Mouse (Mus musculus) intestine, embryonic 16.5 days (tissue): ENCODE measurements at regions not wholly inside any gene's neighbourhood (a gene's known extent, or its start where the extent isn't known, plus 50 kb on each side); places are given as distances from the start of the nearest gene placed in this dataset.

Experiments used
- ATAC-seq: fragments of 200-750 bp; cut with Nextera tagmentation; 2 replicates; pipeline ENCODE4 v1.8.0; 2017; ENCODE audit warnings: moderate TSS enrichment, moderate library complexity
- H3K27ac ChIP-seq: fragments of 300-500 bp; sonication (generic); 2 replicates; pipeline ENCODE4 v1.5.1; 2014; ENCODE audit warnings: mild to moderate bottlenecking, low read length
- H3K27me3 ChIP-seq: fragments of 300-500 bp; sonication (generic); replicated peaks from 2 replicates; pipeline ENCODE4 v1.6.1; 2014; ENCODE audit warnings: low read length, control low read depth, mixed read lengths; ENCODE audit not compliant: control insufficient read depth, insufficient read depth
- H3K36me3 ChIP-seq: fragments of 300-500 bp; sonication (generic); 2 replicates; pipeline ENCODE4 v1.6.1; 2014; ENCODE audit warnings: low read length, control low read depth; ENCODE audit not compliant: control insufficient read depth, insufficient read depth
- H3K4me1 ChIP-seq: fragments of 300-500 bp; sonication (generic); 2 replicates; pipeline ENCODE4 v1.6.1; 2014; ENCODE audit warnings: low read length, control low read depth, mixed read lengths; ENCODE audit not compliant: control insufficient read depth, insufficient read depth
- H3K4me2 ChIP-seq: fragments of 300-500 bp; sonication (generic); 2 replicates; pipeline ENCODE4 v1.6.1; 2014; ENCODE audit warnings: low read depth, low read length, control low read depth
- H3K4me3 ChIP-seq: fragments of 300-500 bp; sonication (generic); 2 replicates; pipeline ENCODE4 v1.5.1; 2014; ENCODE audit warnings: mild to moderate bottlenecking, low read length
- H3K9ac ChIP-seq: fragments of 300-500 bp; sonication (generic); 2 replicates; pipeline ENCODE4 v1.6.1; 2014; ENCODE audit warnings: low read depth, low read length
- H3K9me3 ChIP-seq: fragments of 300-500 bp; sonication (generic); 2 replicates; pipeline ENCODE4 v1.6.1; 2016; ENCODE audit warnings: low read length, control low read depth; ENCODE audit not compliant: control insufficient read depth
- WGBS: fragments of 180-500 bp; shearing (Covaris S2); extraction: QIAGEN DNeasy Blood & Tissue Kit; methylation state at CpG from one replicate; pipeline ENCODE4 v1.1.7; 2014; 5-methylcytosine and 5-hydroxymethylcytosine counted together

DNA sequence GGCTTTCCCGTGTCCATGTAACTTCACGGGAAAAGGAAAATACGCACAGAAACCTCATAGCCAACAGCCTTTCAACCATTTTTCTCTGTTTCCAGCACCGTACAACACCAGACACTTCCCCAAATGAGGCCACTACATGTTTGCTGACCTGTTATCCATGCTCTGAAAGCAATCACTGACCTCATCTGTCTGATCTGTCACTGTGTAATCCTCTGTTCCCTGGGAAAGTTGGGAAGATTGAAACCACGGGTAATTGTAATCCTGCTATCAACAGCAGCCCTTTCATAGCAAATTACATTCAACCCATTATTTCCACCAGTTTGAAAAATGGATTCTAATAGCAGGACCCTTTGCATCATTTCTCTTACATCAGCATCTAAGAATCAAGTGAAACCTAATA is 2798.2 kb upstream of the 5930422O12Rik start:
- no peak overlapping the region for H3K4me2 ChIP-seq
- 49% methylated on average over 5 of the region's 5 CpGs for WGBS

DNA sequence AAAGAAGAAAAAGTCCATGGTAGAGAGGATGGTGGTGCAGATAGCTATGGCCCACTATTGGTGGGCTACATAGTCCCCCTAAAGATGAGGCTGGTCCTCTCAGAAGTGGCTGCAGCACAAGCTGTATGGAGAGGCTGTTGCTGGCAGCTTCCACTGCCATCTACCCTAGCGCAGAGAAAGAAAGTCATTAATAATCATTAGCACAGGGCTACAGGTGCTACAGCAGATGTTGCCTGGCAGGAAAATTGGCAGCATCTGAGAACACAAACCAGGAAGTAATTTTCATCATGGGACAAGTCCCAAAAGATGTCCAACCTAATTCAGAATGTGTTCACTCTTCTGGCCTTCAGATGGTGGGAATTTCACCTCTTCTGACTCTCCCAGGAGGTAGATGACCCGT is 2791.7 kb upstream of the 5930422O12Rik start:
- no peak for ATAC-seq
- Histone ChIP-seq H3K9me3 (no peaks in the 10 kb centered on the region), H3K27ac (no peak overlapping the region), H3K4me2 (no peak overlapping the region), H3K9ac (no peak overlapping the region), H3K4me1 (no peaks in the 10 kb centered on the region), H3K4me3 (no peak overlapping the region), H3K27me3 (no peaks in the 10 kb centered on the region), H3K36me3 (no peaks in the 10 kb centered on the region)
- 82% methylated on average over 2 of the region's 2 CpGs for WGBS

More for the DNA sequence above, 2798.2 kb upstream of the 5930422O12Rik start:
- Histone ChIP-seq H3K4me1 (no peaks in the 10 kb centered on the region), H3K4me3 (no peak overlapping the region), H3K9me3 (no peaks in the 10 kb centered on the region), H3K36me3 (no peaks in the 10 kb centered on the region), H3K27me3 (no peaks in the 10 kb centered on the region), H3K27ac (no peak overlapping the region), H3K9ac (no peak overlapping the region)
- no peak for ATAC-seq

DNA sequence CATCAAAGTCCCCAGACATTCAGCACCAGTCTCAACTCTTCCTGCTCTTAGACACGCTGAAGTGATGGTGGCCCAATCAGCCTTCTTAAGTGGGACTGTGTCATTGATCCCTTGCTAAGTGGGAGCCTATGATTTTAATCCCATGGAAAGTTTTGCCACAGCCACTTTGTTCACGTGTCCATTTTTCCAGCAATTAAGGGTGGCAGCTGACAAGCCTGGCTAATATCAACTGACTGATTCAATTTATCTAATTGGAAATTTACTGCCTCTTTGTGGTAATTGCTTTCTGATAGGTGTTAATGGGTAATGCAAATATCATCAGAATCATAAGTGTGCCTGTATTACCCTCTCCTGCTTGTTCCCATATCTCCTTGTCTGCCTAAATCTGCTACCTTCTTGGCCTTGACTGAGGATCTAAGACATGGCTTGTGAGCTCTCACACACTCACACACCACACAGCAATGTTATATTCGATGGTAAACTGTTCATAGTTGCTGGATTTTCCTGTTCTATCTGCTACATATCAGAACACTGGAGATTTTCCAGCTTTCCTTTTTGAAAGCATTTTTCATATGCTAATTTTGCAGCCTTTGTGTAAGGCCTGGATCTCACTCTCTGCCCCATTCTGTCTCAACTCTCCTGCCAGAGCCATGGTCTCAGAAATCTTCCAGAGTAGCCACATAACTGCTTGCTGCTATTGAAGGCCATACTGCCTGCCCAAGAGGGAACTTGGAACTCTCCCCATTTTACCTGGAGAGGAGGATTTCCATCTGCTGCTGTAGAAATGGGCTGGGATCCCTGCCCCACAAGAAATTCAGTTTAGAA is 2785.4 kb upstream of the 5930422O12Rik start:
- H3K4me2 ChIP-seq, result no peak overlapping the region
- no peaks in the 10 kb centered on the region for H3K4me1 ChIP-seq
- H3K9ac ChIP-seq, result no peak overlapping the region
- no peaks in the 10 kb centered on the region for H3K27me3 ChIP-seq
- H3K36me3 ChIP-seq, result no peaks in the 10 kb centered on the region
- H3K9me3 ChIP-seq, result no peaks in the 10 kb centered on the region
- H3K27ac ChIP-seq, result no peak overlapping the region
- WGBS, result 60% methylated on average over 3 of the region's 3 CpGs
- no peak overlapping the region for H3K4me3 ChIP-seq
- no peak for ATAC-seq

DNA sequence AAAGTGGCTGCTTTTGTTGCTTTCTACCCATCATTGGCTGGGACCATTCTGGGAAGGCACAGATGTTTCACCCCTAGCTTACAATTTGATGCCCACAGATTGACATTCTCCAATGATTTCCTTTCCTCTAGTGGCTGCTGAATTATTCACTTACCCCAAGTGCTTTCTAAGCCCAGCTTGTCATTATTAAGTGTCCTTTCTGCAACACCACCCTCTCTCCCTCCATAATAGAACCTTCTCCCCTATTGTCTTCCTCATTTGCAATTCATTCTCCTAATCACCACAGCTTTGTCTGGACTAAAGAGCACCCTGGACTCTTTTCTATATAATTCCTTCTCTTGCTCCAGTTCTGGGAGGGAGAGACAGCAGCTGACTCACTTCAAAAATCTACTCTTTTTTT is 2780.0 kb upstream of the 5930422O12Rik start:
- H3K4me2 ChIP-seq, result no peak overlapping the region
- no peak overlapping the region for H3K27ac ChIP-seq
- H3K27me3 ChIP-seq, result no peaks in the 10 kb centered on the region
- H3K36me3 ChIP-seq, result no peaks in the 10 kb centered on the region
- no peaks in the 10 kb centered on the region for H3K9me3 ChIP-seq
- no peak overlapping the region for H3K4me3 ChIP-seq
- no peaks in the 10 kb centered on the region for H3K4me1 ChIP-seq
- no peak overlapping the region for H3K9ac ChIP-seq
- ATAC-seq, result no peak

DNA sequence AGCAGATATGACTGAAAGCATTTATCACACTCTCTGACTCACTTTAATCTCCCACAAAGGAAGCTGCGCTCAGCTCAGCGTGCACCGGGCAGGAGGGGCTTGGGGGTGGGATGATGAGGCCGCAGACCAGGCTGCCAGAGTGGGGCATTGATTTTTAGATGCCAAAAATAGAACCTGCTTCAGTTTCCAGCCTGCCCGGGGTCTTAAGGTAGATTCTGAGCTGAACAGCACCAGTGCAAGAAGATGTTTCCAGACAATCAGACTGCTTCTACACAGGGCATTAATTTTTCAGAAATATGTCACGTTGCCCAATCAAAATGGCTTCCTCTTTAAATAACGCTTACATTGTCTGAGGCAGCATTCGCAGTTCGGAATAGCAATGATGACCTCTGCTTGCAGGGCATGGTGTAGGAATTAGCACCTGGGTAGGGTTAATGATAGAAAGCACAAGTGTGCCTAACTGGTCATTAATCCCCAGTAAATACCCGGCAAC is 2772.7 kb upstream of the 5930422O12Rik start:
- Histone ChIP-seq H3K9ac (no peak overlapping the region), H3K27me3 (no peaks in the 10 kb centered on the region), H3K27ac (no peak overlapping the region), H3K4me2 (no peak overlapping the region), H3K36me3 (no peaks in the 10 kb centered on the region), H3K4me3 (no peak overlapping the region), H3K4me1 (no peaks in the 10 kb centered on the region), H3K9me3 (no peaks in the 10 kb centered on the region)
- WGBS, result 64% methylated on average over 10 of the region's 10 CpGs
- no peak for ATAC-seq

DNA sequence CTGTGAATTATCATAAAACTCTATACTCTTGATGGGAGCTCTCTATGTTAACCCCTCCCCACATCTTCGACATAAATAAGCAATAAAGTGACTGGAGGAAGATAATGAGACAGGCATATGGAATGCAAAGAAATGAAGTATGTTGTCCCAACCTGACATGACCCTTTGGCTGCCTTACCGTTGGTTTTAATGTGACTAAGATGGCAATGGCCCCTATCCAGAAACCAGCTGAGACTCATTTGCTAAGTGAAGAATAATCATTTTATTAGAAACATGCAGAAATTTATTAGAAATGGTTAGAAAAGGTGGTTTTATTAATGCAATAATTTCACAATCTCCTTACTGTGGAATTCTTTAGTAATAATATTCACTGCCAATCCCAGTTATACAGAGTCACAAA is 2767.2 kb upstream of the 5930422O12Rik start:
- no peaks in the 10 kb centered on the region for H3K27me3 ChIP-seq
- H3K9me3 ChIP-seq, result no peaks in the 10 kb centered on the region
- H3K27ac ChIP-seq, result no peak overlapping the region
- no peaks in the 10 kb centered on the region for H3K4me1 ChIP-seq
- no peak overlapping the region for H3K9ac ChIP-seq
- no peaks in the 10 kb centered on the region for H3K36me3 ChIP-seq
- WGBS, result 63% methylated on average over 2 of the region's 2 CpGs
- no peak overlapping the region for H3K4me2 ChIP-seq
- H3K4me3 ChIP-seq, result no peak overlapping the region
- ATAC-seq, result no peak

DNA sequence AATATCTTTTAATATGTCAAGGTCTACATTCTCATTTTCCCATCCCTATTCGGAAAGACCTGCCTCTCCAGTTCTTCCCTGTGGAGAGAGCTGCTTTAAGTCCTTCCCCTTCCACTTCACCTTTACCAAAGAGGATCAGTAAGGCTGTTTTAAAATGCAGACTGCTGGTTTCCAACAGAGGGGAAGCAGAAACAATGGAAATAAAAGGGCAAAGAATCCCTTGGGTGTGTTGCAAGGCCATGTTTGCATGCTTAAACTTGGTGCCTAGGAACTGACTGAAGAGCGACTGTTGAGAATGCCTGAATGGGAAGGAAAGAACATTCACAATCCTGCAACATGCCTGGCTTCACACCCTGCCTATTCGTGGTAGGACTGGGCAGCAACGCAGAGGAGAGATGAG is 2759.1 kb upstream of the 5930422O12Rik start:
- Histone ChIP-seq H3K9ac (no peak overlapping the region), H3K27ac (no peak overlapping the region), H3K4me1 (no peaks in the 10 kb centered on the region), H3K9me3 (no peaks in the 10 kb centered on the region), H3K27me3 (no peaks in the 10 kb centered on the region), H3K4me3 (no peak overlapping the region), H3K4me2 (no peak overlapping the region), H3K36me3 (no peaks in the 10 kb centered on the region)
- ATAC-seq, result no peak
- WGBS, result 72% methylated on average over 4 of the region's 4 CpGs

DNA sequence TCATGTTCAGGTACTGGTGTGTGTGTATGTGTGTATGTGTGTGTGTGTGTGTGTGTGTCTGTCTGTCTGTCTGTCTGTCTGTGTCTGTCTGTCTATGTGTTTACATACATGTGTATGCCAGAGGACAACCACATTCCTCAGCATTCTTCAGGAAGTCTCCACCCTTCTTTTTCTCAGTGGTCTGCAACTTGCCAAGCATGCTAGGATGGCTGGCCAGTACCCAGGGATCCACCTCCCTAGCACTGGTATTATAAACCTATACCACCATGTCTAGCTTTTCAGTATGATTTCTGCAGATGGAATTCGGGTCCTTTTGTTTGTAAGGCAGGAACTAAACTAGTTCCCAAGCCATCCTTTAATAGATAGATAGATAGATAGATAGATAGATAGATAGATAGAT is 2751.1 kb upstream of the 5930422O12Rik start:
- no peaks in the 10 kb centered on the region for H3K36me3 ChIP-seq
- no peaks in the 10 kb centered on the region for H3K27me3 ChIP-seq
- ATAC-seq, result no peak
- WGBS, result 90% methylated on average over 1 of the region's 1 CpGs
- no peak overlapping the region for H3K4me3 ChIP-seq
- no peak overlapping the region for H3K27ac ChIP-seq
- no peaks in the 10 kb centered on the region for H3K4me1 ChIP-seq
- H3K4me2 ChIP-seq, result no peak overlapping the region
- no peaks in the 10 kb centered on the region for H3K9me3 ChIP-seq
- no peak overlapping the region for H3K9ac ChIP-seq

DNA sequence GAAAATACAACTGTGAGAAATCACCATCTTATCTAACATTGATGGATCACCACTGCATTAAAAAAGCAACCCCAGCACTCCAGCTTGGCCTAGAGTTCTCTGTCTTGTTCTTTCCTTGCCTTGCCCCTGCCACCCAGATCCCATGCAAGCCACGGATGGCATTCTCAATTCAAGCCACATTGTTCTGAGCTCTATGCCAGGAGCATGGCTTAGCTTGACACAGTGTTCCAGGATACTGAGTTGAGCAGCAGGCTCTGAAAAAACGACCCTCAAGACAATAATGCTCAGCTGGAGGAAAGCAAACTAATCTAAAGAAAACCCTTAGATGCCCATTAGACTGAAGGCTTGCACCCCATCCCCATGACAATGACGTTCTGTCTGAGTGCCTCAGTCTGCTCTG is 2746.3 kb upstream of the 5930422O12Rik start:
- no peaks in the 10 kb centered on the region for H3K27me3 ChIP-seq
- H3K9me3 ChIP-seq, result no peaks in the 10 kb centered on the region
- no peak overlapping the region for H3K9ac ChIP-seq
- no peak for ATAC-seq
- H3K4me2 ChIP-seq, result no peak overlapping the region
- no peaks in the 10 kb centered on the region for H3K4me1 ChIP-seq
- WGBS, result 53% methylated on average over 3 of the region's 3 CpGs
- no peak overlapping the region for H3K4me3 ChIP-seq
- no peak overlapping the region for H3K27ac ChIP-seq
- H3K36me3 ChIP-seq, result no peaks in the 10 kb centered on the region

DNA sequence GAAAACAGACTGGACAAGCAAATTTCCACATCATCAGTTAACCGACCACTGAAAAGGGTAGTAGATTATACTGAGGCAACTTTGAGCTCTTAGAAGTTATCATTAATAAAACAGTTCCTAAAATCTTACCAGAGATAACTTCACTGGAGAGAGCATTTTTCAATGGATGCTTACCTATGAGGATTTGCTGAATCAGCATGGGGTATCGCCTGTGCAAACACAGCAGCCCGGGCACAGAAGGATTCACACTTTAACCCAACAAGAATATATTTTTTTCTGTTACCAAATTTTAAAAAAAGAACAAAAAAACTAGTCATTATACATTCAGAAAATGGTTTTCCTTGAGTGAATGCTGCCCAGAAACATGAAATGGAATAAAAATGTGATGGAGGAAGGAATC is 2742.0 kb upstream of the 5930422O12Rik start:
- Histone ChIP-seq H3K4me3 (no peak overlapping the region), H3K9ac (no peak overlapping the region), H3K4me2 (no peak overlapping the region), H3K9me3 (no peaks in the 10 kb centered on the region), H3K27me3 (no peaks in the 10 kb centered on the region), H3K27ac (no peak overlapping the region), H3K4me1 (no peaks in the 10 kb centered on the region), H3K36me3 (no peaks in the 10 kb centered on the region)
- WGBS, result 84% methylated on average over 3 of the region's 3 CpGs
- no peak for ATAC-seq
